Mouse (Mus musculus) liver, adult 2 months (tissue): ENCODE measurements around the gene Kif13a.

Experiments used
- CTCF ChIP-seq: fragments of 200-500 bp; IDR thresholded peaks from 2 replicates; pipeline ENCODE4 v1.5.1; 2011; ENCODE audit warnings: low read depth, low read length, control low read depth
- POLR2A ChIP-seq: fragments of 200-500 bp; IDR thresholded peaks from 2 replicates; pipeline ENCODE4 v1.6.1; 2011; ENCODE audit warnings: low read length, control low read depth; ENCODE audit not compliant: insufficient read depth; ENCODE audit errors: extremely low read depth

- TF ChIP-seq POLR2A (no peak), CTCF (no peak)
Measured at GRCm38 (mm10) chr13:46880243-46880642, 49.4 kb downstream of the Kif13a start.
